Mouse (Mus musculus): ENCODE results near the gene Lrrc38. TPM values are rescaled to one million over a fixed set of nuclear protein-coding genes. Genes with fewer than 3 reads are reported as not detected.

Gene Lrrc38
- total RNA-seq, 2 experiments from 2014 or later = 0.14 TPM; not detected in 1

GRCm38 (mm10) chr4:143348678-143349077 lies 879 bp upstream of the Lrrc38 start:
- no peak for DNase-seq
- intact Hi-C loops (cut with DNase I) = no loop called here

GRCm38 (mm10) chr4:143350047-143351015 lies 774 bp downstream of the Lrrc38 start:
- intact Hi-C loops (cut with DNase I) = no loop called here
- DNase-seq = no peak

- intact Hi-C loops (cut with DNase I) = no loop called here
- no peak for DNase-seq
These were observed 2.7 kb downstream of the Lrrc38 start for GRCm38 (mm10) chr4:143352301-143352700.

- no peak for DNase-seq
- intact Hi-C loops (cut with DNase I) = no loop called here
These were observed 12.0 kb downstream of the Lrrc38 start for GRCm38 (mm10) chr4:143361520-143361919.

GRCm38 (mm10) chr4:143366415-143367041 lies 17.0 kb downstream of the Lrrc38 start:
- no peak for DNase-seq
- intact Hi-C loops (cut with DNase I) = no loop called here

- intact Hi-C loops (cut with DNase I) = no loop called here
These were observed 29.9 kb downstream of the Lrrc38 start for GRCm38 (mm10) chr4:143379480-143379879.

GRCm38 (mm10) chr4:143379931-143380715 lies 30.6 kb downstream of the Lrrc38 start:
- intact Hi-C loops (cut with DNase I) = loop anchor here (1.0 to 5.0 kb wide), 3 partner anchors 55 to 353 kb away; no protein-coding TSS in a partner anchor
- no peak for DNase-seq

More at GRCm38 (mm10) chr4:143379480-143379879, 29.9 kb downstream of the Lrrc38 start:
- DNase-seq = no peak

GRCm38 (mm10) chr4:143380716-143381004 lies 31.1 kb downstream of the Lrrc38 start:
- intact Hi-C loops (cut with DNase I) = loop anchor here (1.0 to 5.0 kb wide), 3 partner anchors 55 to 353 kb away; no protein-coding TSS in a partner anchor
- DNase-seq = peak; percentile 12 to 50

GRCm38 (mm10) chr4:143382163-143382562 lies 32.6 kb downstream of the Lrrc38 start:
- no peak for DNase-seq
- intact Hi-C loops (cut with DNase I) = loop anchor here (5.0 kb wide), 1 partner anchor 355 kb away; no protein-coding TSS in a partner anchor

GRCm38 (mm10) chr4:143383646-143384045 lies 34.1 kb downstream of the Lrrc38 start:
- no peak for DNase-seq
- intact Hi-C loops (cut with DNase I) = loop anchor here (5.0 kb wide), 1 partner anchor 356 kb away; no protein-coding TSS in a partner anchor

GRCm38 (mm10) chr4:143388955-143389702 lies 39.6 kb downstream of the Lrrc38 start:
- DNase-seq = peak; percentile 27 to 50
- intact Hi-C loops (cut with DNase I) = no loop called here

GRCm38 (mm10) chr4:143394181-143394580 lies 44.6 kb downstream of the Lrrc38 start, which contains the start of gene Pramel1:
TSS of gene Pramel1 (plus strand) at chr4:143394428.
- intact Hi-C loops (cut with DNase I) = no loop called here

GRCm38 (mm10) chr4:143411566-143412218 lies 62.1 kb downstream of the Lrrc38 start:
- intact Hi-C loops (cut with DNase I) = no loop called here
- DNase-seq = no peak

More at GRCm38 (mm10) chr4:143394181-143394580, 44.6 kb downstream of the Lrrc38 start, which contains the start of gene Pramel1:
- no peak for DNase-seq

GRCm38 (mm10) chr4:143412219-143413092 lies 62.9 kb downstream of the Lrrc38 start, which contains the start of gene Pramef8:
TSS of gene Pramef8 (plus strand) at chr4:143412426.
- peak; percentile 89 to 92 for DNase-seq
- intact Hi-C loops (cut with DNase I) = no loop called here

- DNase-seq = no peak
These were observed 64.1 kb downstream of the Lrrc38 start for GRCm38 (mm10) chr4:143413621-143414020.

GRCm38 (mm10) chr4:143414121-143414520 lies 64.6 kb downstream of the Lrrc38 start:
- no peak for DNase-seq
- intact Hi-C loops (cut with DNase I) = no loop called here

More at GRCm38 (mm10) chr4:143413621-143414020, 64.1 kb downstream of the Lrrc38 start:
- intact Hi-C loops (cut with DNase I) = no loop called here

Data from heart, postnatal 36 days (tissue).